Mouse (Mus musculus): Measurements from ENCODE around the gene Asgr1.

- TF ChIP-seq POLR2A (IDR thresholded peaks at IDR 0.05; ENCODE audit: low read depth, low read length) (no peak), CTCF (conservative IDR thresholded peaks at IDR 0.05 in 1 of 2, IDR thresholded peaks at IDR 0.05 in 1 of 2; ENCODE audit: low read depth in 2 of 2, low read length in 2 of 2) (no peak), SMC3 (IDR thresholded peaks at IDR 0.05; ENCODE audit: low read depth, low read length) (no peak), MAX (IDR thresholded peaks at IDR 0.05; ENCODE audit: low read length) (no peak), EP300 (IDR thresholded peaks at IDR 0.05; ENCODE audit: low read length) (no peak), ELF1 (IDR thresholded peaks at IDR 0.05; ENCODE audit: low read depth, low read length) (no peak)
Measured at GRCm38 (mm10) chr11:70097396-70097795, 43.5 kb downstream of the Asgr1 start.
